Mouse (Mus musculus): ENCODE results near the gene Gm5965. TPM values are rescaled to one million over a fixed set of nuclear protein-coding genes. Genes with fewer than 3 reads are reported as not detected.

The Gm5965 gene
- polyA plus RNA-seq, 1 experiment from 2014 or later: not detected

DNA sequence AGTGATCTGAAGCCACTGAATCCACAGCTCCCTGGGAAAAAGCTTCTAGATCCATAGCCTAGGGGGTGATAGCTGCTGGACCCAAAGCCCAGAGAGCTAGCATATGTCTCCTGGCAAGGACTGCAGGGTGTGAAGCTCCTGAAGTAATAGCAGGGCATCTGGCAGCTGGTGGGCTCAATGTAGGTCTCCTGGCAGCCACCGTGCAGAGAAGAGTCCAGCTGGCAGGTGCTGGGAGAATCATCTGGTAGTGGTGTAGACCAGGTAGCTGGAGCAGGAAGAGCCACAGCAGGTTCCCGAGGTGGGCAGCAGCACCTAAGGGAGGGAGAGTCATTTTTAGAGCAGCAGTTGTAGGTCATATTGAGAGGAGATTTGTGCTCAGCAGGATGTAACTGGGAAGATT is 34.1 kb downstream of the Gm5965 start, which contains the start of gene Gm20741:
Gm20741 (minus strand) TSS at position 394 of the 400 bp plus-strand sequence.
- Histone ChIP-seq H3K27ac (ENCODE audit: low read length) (no peak within 1 kb of the TSS), H3K4me2 (ENCODE audit: low read length) (no peak within 1 kb of the TSS), H3K36me3 (ENCODE audit: control insufficient read depth, insufficient read depth) (no peaks in the 10 kb centered on the region), H3K4me3 (replicated peaks; ENCODE audit: low read length) (no peak within 1 kb of the TSS), H3K4me1 (replicated peaks; ENCODE audit: control insufficient read depth, insufficient read depth, low read length) (no peaks in the 10 kb centered on the region), H3K27me3 (replicated peaks; ENCODE audit: control insufficient read depth, insufficient read depth, low read length) (no peaks in the 10 kb centered on the region), H3K9me3 (ENCODE audit: control insufficient read depth, low read length) (no peaks in the 10 kb centered on the region), H3K9ac (replicated peaks; ENCODE audit: low read depth, low read length) (no peak within 1 kb of the TSS)
- 65% methylated on average over 2 of the region's 2 CpGs for WGBS
- no peak for ATAC-seq

DNA sequence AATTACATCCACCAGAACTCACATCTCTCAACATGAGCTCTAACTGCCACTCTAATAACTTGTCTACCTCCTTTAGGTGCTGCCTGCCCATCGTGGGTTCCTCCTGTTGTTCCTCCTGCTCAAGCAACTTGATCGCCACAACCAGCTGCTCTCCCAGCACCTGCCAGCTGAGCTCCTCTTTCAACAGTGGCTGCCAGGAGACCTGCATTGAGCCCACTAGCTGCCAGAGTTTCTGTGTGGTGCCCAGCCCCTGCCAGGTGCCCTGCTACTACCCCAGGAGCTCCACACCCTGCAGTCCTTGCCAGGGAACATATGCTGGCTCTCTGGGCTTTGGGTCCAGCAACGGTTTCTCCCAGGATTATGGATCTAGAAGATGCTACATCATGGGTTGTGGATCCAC is 42.4 kb downstream of the Gm5965 start, which contains the start of gene Krtap15:
Krtap15 (plus strand) TSS at position 150 of the 400 bp plus-strand sequence.
- Histone ChIP-seq H3K9me3 (ENCODE audit: control insufficient read depth, low read length) (no peaks in the 10 kb centered on the region), H3K4me1 (replicated peaks; ENCODE audit: control insufficient read depth, insufficient read depth, low read length) (no peaks in the 10 kb centered on the region), H3K4me3 (replicated peaks; ENCODE audit: low read length) (no peak within 1 kb of the TSS), H3K27ac (ENCODE audit: low read length) (no peak within 1 kb of the TSS), H3K4me2 (ENCODE audit: low read length) (no peak within 1 kb of the TSS), H3K27me3 (replicated peaks; ENCODE audit: control insufficient read depth, insufficient read depth, low read length) (no peaks in the 10 kb centered on the region), H3K9ac (replicated peaks; ENCODE audit: low read depth, low read length) (no peak within 1 kb of the TSS), H3K36me3 (ENCODE audit: control insufficient read depth, insufficient read depth) (no peaks in the 10 kb centered on the region)
- no peak for ATAC-seq
- WGBS: 82% methylated on average over 3 of the region's 3 CpGs

DNA sequence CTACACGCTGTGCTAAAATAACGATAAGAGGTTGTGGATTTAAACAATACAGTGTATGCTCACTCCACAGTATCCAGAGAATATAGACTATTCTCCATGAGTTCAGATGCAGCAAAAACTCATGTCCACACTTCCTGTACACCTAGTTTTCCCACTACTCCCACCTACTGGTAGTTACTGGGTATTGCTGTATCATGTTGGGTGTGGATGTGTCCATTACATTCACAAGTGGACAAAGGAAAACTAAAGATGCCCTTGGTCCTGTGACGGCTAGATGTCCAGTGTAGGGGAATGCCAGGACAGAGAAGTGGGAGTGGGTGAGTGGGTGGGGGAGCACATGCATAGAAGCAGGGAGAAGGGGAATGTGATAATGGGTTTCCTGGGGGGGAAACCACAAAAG is 46.0 kb downstream of the Gm5965 start:
- no peaks in the 10 kb centered on the region for H3K27me3 ChIP-seq (replicated peaks; ENCODE audit: control insufficient read depth, insufficient read depth, low read length)
- H3K27ac ChIP-seq (ENCODE audit: low read length): no peak overlapping the region
- no peak overlapping the region for H3K4me2 ChIP-seq (ENCODE audit: low read length)
- 68% methylated on average over 3 of the region's 3 CpGs for WGBS
- no peaks in the 10 kb centered on the region for H3K4me1 ChIP-seq (replicated peaks; ENCODE audit: control insufficient read depth, insufficient read depth, low read length)
- H3K4me3 ChIP-seq (replicated peaks; ENCODE audit: low read length): no peak overlapping the region
- ATAC-seq: no peak
- H3K36me3 ChIP-seq (ENCODE audit: control insufficient read depth, insufficient read depth): no peaks in the 10 kb centered on the region
- no peaks in the 10 kb centered on the region for H3K9me3 ChIP-seq (ENCODE audit: control insufficient read depth, low read length)
- no peak overlapping the region for H3K9ac ChIP-seq (replicated peaks; ENCODE audit: low read depth, low read length)

DNA sequence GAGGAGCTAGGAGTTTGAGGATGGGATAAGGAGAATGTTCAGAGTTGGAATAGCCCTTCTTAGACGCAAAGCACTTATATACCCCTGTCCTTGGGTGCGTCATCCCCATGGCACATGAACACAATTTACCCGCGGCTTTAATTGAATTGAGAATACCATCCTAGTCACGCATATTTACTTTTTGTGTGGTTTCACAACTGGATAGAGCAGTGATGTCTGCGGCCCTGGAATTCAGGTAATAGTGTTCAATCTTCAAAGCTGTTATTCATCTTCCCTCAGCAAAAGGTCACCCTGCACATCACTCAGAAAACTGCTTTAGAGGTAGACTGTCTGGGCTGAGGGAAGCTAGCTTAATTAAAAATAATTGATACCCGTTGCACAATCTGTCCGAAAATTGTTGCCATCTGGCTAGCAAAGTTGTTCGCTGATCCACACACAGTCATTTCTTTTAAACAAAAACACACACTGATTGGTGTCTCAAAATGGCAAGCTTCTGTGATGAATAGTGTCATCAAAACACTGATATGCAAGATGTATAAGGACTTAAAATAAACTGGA is 48.5 kb downstream of the Gm5965 start, which contains the start of gene Krtap14:
Krtap14 (minus strand) TSS at position 51 of the 558 bp plus-strand sequence.
- no peak within 1 kb of the TSS for H3K4me2 ChIP-seq (ENCODE audit: low read length)
- H3K9me3 ChIP-seq (ENCODE audit: control insufficient read depth, low read length): no peaks in the 10 kb centered on the region
- no peaks in the 10 kb centered on the region for H3K36me3 ChIP-seq (ENCODE audit: control insufficient read depth, insufficient read depth)
- WGBS: 62% methylated on average over 9 of the region's 9 CpGs
- no peak within 1 kb of the TSS for H3K27ac ChIP-seq (ENCODE audit: low read length)
- H3K9ac ChIP-seq (replicated peaks; ENCODE audit: low read depth, low read length): no peak within 1 kb of the TSS
- no peaks in the 10 kb centered on the region for H3K27me3 ChIP-seq (replicated peaks; ENCODE audit: control insufficient read depth, insufficient read depth, low read length)
- no peak within 1 kb of the TSS for H3K4me3 ChIP-seq (replicated peaks; ENCODE audit: low read length)
- ATAC-seq: peak; percentile 81
- no peaks in the 10 kb centered on the region for H3K4me1 ChIP-seq (replicated peaks; ENCODE audit: control insufficient read depth, insufficient read depth, low read length)

DNA sequence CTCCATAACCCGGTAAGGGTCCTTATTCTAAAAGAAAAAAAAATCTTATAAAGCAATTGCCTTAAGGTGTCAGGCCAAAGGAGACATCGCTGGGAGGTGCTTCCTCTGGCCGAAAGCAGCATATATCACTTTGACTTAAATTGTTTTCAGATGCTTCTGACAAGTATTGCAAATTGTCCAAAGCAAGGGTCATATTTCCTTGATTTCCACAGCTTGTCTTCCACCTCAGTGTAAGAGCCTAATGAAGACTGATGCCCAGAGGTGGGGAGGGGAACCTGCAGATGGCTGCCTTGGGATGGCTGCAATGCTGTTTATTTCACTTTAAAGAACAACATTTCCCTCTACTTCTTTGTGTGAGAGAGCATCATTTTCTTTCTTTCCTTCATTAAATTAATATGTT is 49.3 kb downstream of the Gm5965 start:
- ATAC-seq: no peak
- Histone ChIP-seq H3K27me3 (replicated peaks; ENCODE audit: control insufficient read depth, insufficient read depth, low read length) (no peaks in the 10 kb centered on the region), H3K27ac (ENCODE audit: low read length) (no peak overlapping the region), H3K9ac (replicated peaks; ENCODE audit: low read depth, low read length) (no peak overlapping the region), H3K36me3 (ENCODE audit: control insufficient read depth, insufficient read depth) (no peaks in the 10 kb centered on the region), H3K4me1 (replicated peaks; ENCODE audit: control insufficient read depth, insufficient read depth, low read length) (no peaks in the 10 kb centered on the region), H3K4me3 (replicated peaks; ENCODE audit: low read length) (no peak overlapping the region), H3K9me3 (ENCODE audit: control insufficient read depth, low read length) (no peaks in the 10 kb centered on the region), H3K4me2 (ENCODE audit: low read length) (no peak overlapping the region)
- WGBS: 68% methylated on average over 3 of the region's 3 CpGs

Other genes starting within 250 kb of the Gm5965 start
- gene Cldn8, start 214.7 kb upstream of the Gm5965 start, polyA plus RNA-seq (2015; fragmentation: Nextera tagmentation; extraction: Ambion mirVana): 0.36 TPM in 1 of 2 replicates, not detected in the other
- not detected in 2 replicates for gene Krtap24-1, start 165.6 kb upstream of the Gm5965 start, polyA plus RNA-seq (2015; fragmentation: Nextera tagmentation; extraction: Ambion mirVana)
- gene 2310079G19Rik, start 150.2 kb upstream of the Gm5965 start, polyA plus RNA-seq (2015; fragmentation: Nextera tagmentation; extraction: Ambion mirVana): not detected in 2 replicates
- gene Krtap26-1, start 130.1 kb upstream of the Gm5965 start, polyA plus RNA-seq (2015; fragmentation: Nextera tagmentation; extraction: Ambion mirVana): not detected in 2 replicates
- not detected in 2 replicates for gene Krtap27-1, start 106.2 kb upstream of the Gm5965 start, polyA plus RNA-seq (2015; fragmentation: Nextera tagmentation; extraction: Ambion mirVana)
- not detected in 2 replicates for gene 2310061N02Rik, start 69.9 kb upstream of the Gm5965 start, polyA plus RNA-seq (2015; fragmentation: Nextera tagmentation; extraction: Ambion mirVana)
- gene Krtap13-1, start 49.0 kb upstream of the Gm5965 start, polyA plus RNA-seq (2015; fragmentation: Nextera tagmentation; extraction: Ambion mirVana): not detected in 2 replicates
- not detected in 2 replicates for gene Krtap13, start 26.3 kb upstream of the Gm5965 start, polyA plus RNA-seq (2015; fragmentation: Nextera tagmentation; extraction: Ambion mirVana)
- gene 2310034C09Rik, start 19.0 kb upstream of the Gm5965 start, polyA plus RNA-seq (2015; fragmentation: Nextera tagmentation; extraction: Ambion mirVana): 0.45 TPM in 1 of 2 replicates, not detected in the other
- not detected in 2 replicates for gene 2310057N15Rik, start 3.7 kb upstream of the Gm5965 start, polyA plus RNA-seq (2015; fragmentation: Nextera tagmentation; extraction: Ambion mirVana)
- gene Gm20741, start 34.3 kb downstream of the Gm5965 start, polyA plus RNA-seq (2015; fragmentation: Nextera tagmentation; extraction: Ambion mirVana): not detected in 2 replicates
- gene Krtap15, start 42.3 kb downstream of the Gm5965 start, polyA plus RNA-seq (2015; fragmentation: Nextera tagmentation; extraction: Ambion mirVana): not detected in 2 replicates
- not detected in 2 replicates for gene Krtap14, start 48.2 kb downstream of the Gm5965 start, polyA plus RNA-seq (2015; fragmentation: Nextera tagmentation; extraction: Ambion mirVana)
- gene Krtap19-1, start 91.5 kb downstream of the Gm5965 start, polyA plus RNA-seq (2015; fragmentation: Nextera tagmentation; extraction: Ambion mirVana): not detected in 2 replicates
- gene Krtap19-2, start 96.4 kb downstream of the Gm5965 start, polyA plus RNA-seq (2015; fragmentation: Nextera tagmentation; extraction: Ambion mirVana): not detected in 2 replicates
- not detected in 2 replicates for gene Krtap19-3, start 100.1 kb downstream of the Gm5965 start, polyA plus RNA-seq (2015; fragmentation: Nextera tagmentation; extraction: Ambion mirVana)
- gene Krtap19-4, start 107.2 kb downstream of the Gm5965 start, polyA plus RNA-seq (2015; fragmentation: Nextera tagmentation; extraction: Ambion mirVana): not detected in 2 replicates
- gene Krtap19-5, start 118.6 kb downstream of the Gm5965 start, polyA plus RNA-seq (2015; fragmentation: Nextera tagmentation; extraction: Ambion mirVana): not detected in 2 replicates
- not detected in 2 replicates for gene Krtap19-9b, start 154.4 kb downstream of the Gm5965 start, polyA plus RNA-seq (2015; fragmentation: Nextera tagmentation; extraction: Ambion mirVana)
- gene Krtap16-3, start 185.0 kb downstream of the Gm5965 start, polyA plus RNA-seq (2015; fragmentation: Nextera tagmentation; extraction: Ambion mirVana): not detected in 2 replicates
- not detected in 2 replicates for gene Krtap22-2, start 232.9 kb downstream of the Gm5965 start, polyA plus RNA-seq (2015; fragmentation: Nextera tagmentation; extraction: Ambion mirVana)
- gene Gm10229, start 237.4 kb downstream of the Gm5965 start, polyA plus RNA-seq (2015; fragmentation: Nextera tagmentation; extraction: Ambion mirVana): not detected in 2 replicates